Mouse (Mus musculus) limb, embryonic 10.5 days (tissue): ENCODE results near the gene Scn8a. TPM values are rescaled to one million over a fixed set of nuclear protein-coding genes. Genes with fewer than 3 reads are reported as not detected.

ENCODE experiments used
- DNase-seq: peaks from one replicate; pipeline ENCODE4 v3.0.0-alpha.2; 2017; ENCODE audit warnings: low spot score
- H3K27ac ChIP-seq: fragments of 300-500 bp; sonication (generic); 2 replicates; pipeline ENCODE4 v1.5.1; 2016; ENCODE audit warnings: mild to moderate bottlenecking
- H3K27me3 ChIP-seq: fragments of 300-500 bp; sonication (generic); 2 replicates; pipeline ENCODE4 v1.6.1; 2016; ENCODE audit warnings: low read depth, mild to moderate bottlenecking; ENCODE audit not compliant: poor library complexity, severe bottlenecking
- H3K36me3 ChIP-seq: fragments of 300-500 bp; sonication (generic); 2 replicates; pipeline ENCODE4 v1.6.1; 2016; ENCODE audit warnings: mild to moderate bottlenecking, moderate library complexity
- H3K4me1 ChIP-seq: fragments of 300-500 bp; sonication (generic); 2 replicates; pipeline ENCODE4 v1.6.1; 2016
- H3K4me3 ChIP-seq: fragments of 300-500 bp; sonication (generic); 2 replicates; pipeline ENCODE4 v1.5.1; 2016; ENCODE audit warnings: mild to moderate bottlenecking, moderate library complexity
- H3K9me3 ChIP-seq: fragments of 300-500 bp; sonication (generic); replicated peaks from 2 replicates; pipeline ENCODE4 v1.6.1; 2016; ENCODE audit warnings: mild to moderate bottlenecking
- WGBS: fragments of 180-500 bp; shearing (Covaris S2); methylation state at CpG from one replicate; pipeline ENCODE4 v1.1.7; 2016; 5-methylcytosine and 5-hydroxymethylcytosine counted together
- polyA plus RNA-seq: library from polyadenylated mRNA; unstranded; fragments of >200 nt; fragmentation: Nextera tagmentation; extraction: Ambion mirVana; gene quantifications from 2 replicates; pipeline ENCODE4 v1.2.1, GENCODE M21; 2016

Scn8a gene
- polyA plus RNA-seq, 1 experiment from 2014 or later = 4.3 TPM

DNA sequence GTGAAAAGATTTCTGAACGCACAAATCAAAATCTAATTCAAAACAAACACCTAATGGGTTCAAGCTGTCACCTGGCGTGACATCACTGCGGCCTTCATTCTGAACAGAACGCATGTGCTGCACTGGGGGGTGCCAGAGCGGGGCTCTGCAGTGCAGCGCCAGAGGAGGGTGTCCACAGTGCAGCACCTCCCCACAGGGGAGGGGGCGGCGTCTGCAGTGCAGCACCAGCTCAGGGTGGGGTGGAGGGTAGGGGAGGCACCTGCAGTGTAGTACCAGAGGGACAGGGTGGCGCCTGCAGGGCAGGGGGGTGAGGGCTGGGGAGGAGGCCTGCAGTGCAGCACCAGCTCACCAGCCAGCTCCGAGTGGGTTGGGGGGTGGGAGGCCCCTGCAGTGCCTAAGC, 55.3 kb downstream of the Scn8a start:
- WGBS = 76% methylated on average over 10 of the region's 10 CpGs

DNA sequence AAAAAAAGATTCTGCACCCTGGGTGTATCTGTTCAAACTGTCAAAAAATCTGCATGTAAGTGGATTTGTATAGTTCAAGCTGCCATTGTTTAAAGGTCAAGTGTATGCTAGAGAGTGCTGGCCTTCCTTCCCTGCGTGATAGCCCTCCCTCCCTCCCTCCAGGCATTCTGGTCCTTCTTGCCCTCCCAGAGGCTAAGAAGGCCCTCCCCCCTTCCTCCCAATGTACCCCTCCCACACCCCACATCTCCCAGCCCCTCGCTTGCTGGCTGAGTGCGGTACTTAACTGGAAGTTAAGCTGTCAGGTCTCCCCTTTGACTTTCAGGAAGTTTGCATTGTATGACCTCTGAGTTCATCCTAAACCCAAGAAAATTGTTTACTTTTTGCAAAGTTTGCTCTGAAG, 60.8 kb downstream of the Scn8a start:
- no peak for DNase-seq
- no peaks in the 10 kb centered on the region for H3K27me3 ChIP-seq
- no peaks in the 10 kb centered on the region for H3K36me3 ChIP-seq
- 65% methylated on average over 3 of the region's 3 CpGs for WGBS
- H3K4me3 ChIP-seq = no peak overlapping the region
- no peaks in the 10 kb centered on the region for H3K9me3 ChIP-seq
- H3K27ac ChIP-seq = no peak overlapping the region
- H3K4me1 ChIP-seq = peaks cover 16% of the 10 kb centered on the region

More for the DNA sequence above, 55.3 kb downstream of the Scn8a start:
- Histone ChIP-seq H3K4me3 (no peak overlapping the region), H3K4me1 (peaks cover 22% of the 10 kb centered on the region), H3K9me3 (no peaks in the 10 kb centered on the region), H3K27me3 (peaks cover 19% of the 10 kb centered on the region; the same call in 1 of the 2 replicates), H3K36me3 (no peaks in the 10 kb centered on the region), H3K27ac (peak overlapping the region; percentile 36; the same call in 1 of the 2 replicates)
- no peak for DNase-seq

DNA sequence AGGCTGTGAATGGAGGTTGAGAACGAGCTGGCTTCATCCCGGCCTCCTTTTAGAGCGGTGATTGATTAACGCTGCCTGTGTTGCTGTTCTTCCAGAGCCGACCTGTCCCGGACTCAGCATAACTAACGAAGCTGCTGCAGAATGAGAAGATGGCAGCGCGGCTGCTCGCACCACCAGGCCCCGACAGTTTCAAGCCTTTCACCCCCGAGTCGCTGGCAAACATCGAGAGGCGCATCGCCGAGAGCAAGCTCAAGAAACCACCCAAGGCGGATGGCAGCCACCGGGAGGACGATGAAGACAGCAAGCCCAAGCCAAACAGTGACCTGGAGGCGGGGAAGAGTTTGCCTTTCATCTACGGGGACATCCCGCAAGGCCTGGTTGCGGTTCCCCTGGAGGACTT, 66.5 kb downstream of the Scn8a start:
- DNase-seq = peak; percentile 44
- Histone ChIP-seq H3K4me1 (peaks cover 29% of the 10 kb centered on the region), H3K9me3 (no peaks in the 10 kb centered on the region), H3K27me3 (no peaks in the 10 kb centered on the region), H3K36me3 (peaks cover 3% of the 10 kb centered on the region; the same call in 1 of the 2 replicates), H3K27ac (peak overlapping the region; percentile 61), H3K4me3 (peak overlapping the region; percentile 34; the same call in 1 of the 2 replicates)
- WGBS = 56% methylated on average over 24 of the region's 24 CpGs

DNA sequence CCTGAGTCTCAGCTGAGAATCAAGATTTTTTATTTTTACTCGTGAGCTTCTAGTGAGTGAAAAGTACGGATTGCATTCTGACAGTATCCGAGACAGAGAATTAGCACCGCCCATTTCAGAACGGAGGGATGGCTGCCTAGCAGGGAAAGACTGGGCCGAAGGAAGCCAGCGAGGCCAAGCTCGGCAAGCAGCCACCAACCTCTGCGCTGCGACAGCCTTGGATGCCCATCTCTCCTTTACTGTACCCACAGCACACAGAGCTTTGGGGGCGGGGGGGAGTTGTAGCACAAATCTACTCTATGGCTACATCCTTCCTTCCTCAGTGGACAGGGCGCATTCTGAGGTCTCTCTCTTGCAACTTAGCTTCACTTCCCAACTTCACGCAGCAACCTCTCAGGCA, 78.7 kb downstream of the Scn8a start:
- Histone ChIP-seq H3K9me3 (no peaks in the 10 kb centered on the region), H3K27me3 (no peaks in the 10 kb centered on the region), H3K27ac (no peak overlapping the region), H3K4me3 (no peak overlapping the region), H3K36me3 (no peaks in the 10 kb centered on the region), H3K4me1 (no peaks in the 10 kb centered on the region)
- WGBS = 88% methylated on average over 13 of the region's 13 CpGs
- DNase-seq = no peak

DNA sequence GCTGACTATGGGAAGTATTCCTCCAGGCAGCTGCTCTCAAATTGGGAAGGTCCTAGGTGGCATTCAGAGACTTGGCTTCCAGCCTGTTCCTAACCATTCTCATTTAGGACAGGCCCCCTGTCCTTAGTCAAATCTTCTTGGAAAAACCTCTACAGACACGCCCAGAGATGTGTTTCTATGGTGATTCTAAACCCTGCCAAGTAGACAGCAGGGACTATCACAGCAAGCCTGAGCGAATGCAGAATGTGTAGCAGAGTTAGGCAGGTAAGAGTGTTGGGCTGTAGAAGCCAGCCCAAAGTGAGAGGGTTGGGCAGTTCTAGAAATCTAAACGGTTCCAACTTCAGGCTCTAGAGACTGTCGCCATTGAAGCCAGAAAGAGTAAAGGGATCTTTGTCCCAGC, 79.5 kb downstream of the Scn8a start:
- no peak overlapping the region for H3K4me3 ChIP-seq
- no peaks in the 10 kb centered on the region for H3K27me3 ChIP-seq
- H3K36me3 ChIP-seq = no peaks in the 10 kb centered on the region
- no peaks in the 10 kb centered on the region for H3K4me1 ChIP-seq
- 88% methylated on average over 4 of the region's 4 CpGs for WGBS
- no peaks in the 10 kb centered on the region for H3K9me3 ChIP-seq
- no peak for DNase-seq
- no peak overlapping the region for H3K27ac ChIP-seq

DNA sequence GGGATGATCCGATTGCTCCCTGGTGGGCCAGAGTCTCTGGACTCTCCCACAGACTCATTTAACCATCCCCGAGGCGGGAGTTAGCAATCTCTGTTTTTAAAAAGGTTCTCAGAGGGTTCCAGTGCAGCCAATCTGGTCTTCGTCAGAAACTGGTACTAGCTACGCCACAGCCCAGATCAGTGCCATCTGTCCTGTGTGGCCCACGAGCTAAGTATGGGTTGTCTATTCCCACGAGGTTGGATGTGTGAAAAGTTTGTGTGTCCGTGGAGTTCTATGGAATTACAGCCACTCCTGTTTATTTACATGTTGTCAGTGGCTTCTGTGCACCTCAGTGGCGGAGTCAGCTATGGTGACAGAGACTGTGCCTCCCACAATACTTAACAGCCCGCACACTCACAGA, 81.8 kb downstream of the Scn8a start:
- Histone ChIP-seq H3K36me3 (no peaks in the 10 kb centered on the region), H3K27ac (no peak overlapping the region), H3K9me3 (no peaks in the 10 kb centered on the region), H3K4me3 (no peak overlapping the region), H3K4me1 (no peaks in the 10 kb centered on the region), H3K27me3 (no peaks in the 10 kb centered on the region)
- 86% methylated on average over 10 of the region's 10 CpGs for WGBS
- no peak for DNase-seq

DNA sequence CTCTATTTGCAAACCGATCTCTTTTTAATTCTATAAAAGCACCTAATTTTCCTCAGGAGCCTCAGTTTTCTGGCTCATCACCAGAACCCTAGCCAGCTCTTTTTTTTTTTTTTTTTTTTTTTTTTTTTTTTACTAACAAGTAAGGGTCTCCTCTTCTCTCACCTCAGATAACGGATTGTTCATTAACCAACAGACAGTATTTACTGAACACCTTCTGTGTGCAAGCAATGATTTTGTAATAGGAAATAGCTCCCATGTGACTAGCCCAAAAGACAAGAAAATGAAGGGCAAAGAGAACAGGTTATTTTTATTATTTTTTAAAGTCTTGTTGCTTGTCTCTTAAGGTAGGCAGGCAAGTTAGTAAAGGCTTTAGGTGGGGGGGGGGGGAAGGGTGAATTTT, 82.6 kb downstream of the Scn8a start:
- Histone ChIP-seq H3K4me1 (no peaks in the 10 kb centered on the region), H3K9me3 (no peaks in the 10 kb centered on the region), H3K27me3 (no peaks in the 10 kb centered on the region), H3K36me3 (no peaks in the 10 kb centered on the region), H3K27ac (no peak overlapping the region), H3K4me3 (no peak overlapping the region)
- 90% methylated on average over 2 of the region's 2 CpGs for WGBS
- no peak for DNase-seq

DNA sequence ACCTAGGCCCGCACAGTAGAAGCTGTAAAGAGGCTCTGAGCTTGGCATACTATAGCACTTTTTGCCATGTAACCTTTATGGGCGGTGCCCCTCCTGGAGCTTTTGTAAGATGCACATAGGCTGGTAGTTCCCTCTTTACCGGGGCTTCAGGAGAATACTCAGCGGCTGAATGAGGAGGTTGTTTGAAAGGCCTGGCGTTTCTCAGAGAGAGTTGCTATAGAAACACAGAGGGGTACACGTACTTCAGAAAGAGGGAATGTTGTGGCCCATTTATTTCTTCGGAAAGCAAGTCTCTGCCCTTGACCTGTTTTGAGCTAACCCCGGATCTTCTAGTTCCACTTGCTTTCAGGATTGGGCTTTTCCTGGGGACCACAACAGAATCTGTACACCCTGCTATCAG, 83.2 kb downstream of the Scn8a start:
- no peaks in the 10 kb centered on the region for H3K36me3 ChIP-seq
- H3K4me1 ChIP-seq = no peaks in the 10 kb centered on the region
- H3K9me3 ChIP-seq = no peaks in the 10 kb centered on the region
- no peak overlapping the region for H3K27ac ChIP-seq
- no peak for DNase-seq
- no peak overlapping the region for H3K4me3 ChIP-seq
- H3K27me3 ChIP-seq = no peaks in the 10 kb centered on the region
- WGBS = 62% methylated on average over 8 of the region's 8 CpGs

DNA sequence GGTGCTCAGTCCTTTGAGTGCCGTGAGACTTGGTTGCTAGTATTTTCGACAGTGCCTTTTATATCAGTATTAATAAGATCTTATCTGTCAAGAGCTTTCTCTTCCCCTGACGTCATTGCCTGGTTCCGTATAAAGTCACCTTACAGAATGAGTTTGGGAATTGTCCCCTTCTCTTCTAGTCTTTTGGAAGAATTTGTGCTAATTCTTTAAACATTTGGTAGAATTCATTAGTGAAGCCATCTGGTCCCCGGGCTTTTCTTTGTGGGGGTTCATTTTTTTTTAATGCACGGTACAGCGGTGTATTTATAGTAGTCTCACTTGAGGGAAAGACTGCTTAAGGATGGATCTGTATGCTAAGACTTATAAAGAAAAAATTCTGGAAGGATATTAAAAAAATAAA, 84.3 kb downstream of the Scn8a start:
- H3K27me3 ChIP-seq = no peaks in the 10 kb centered on the region
- no peak for DNase-seq
- no peaks in the 10 kb centered on the region for H3K36me3 ChIP-seq
- no peaks in the 10 kb centered on the region for H3K9me3 ChIP-seq
- H3K4me3 ChIP-seq = no peak overlapping the region
- H3K4me1 ChIP-seq = no peaks in the 10 kb centered on the region
- 84% methylated on average over 7 of the region's 7 CpGs for WGBS
- H3K27ac ChIP-seq = no peak overlapping the region

DNA sequence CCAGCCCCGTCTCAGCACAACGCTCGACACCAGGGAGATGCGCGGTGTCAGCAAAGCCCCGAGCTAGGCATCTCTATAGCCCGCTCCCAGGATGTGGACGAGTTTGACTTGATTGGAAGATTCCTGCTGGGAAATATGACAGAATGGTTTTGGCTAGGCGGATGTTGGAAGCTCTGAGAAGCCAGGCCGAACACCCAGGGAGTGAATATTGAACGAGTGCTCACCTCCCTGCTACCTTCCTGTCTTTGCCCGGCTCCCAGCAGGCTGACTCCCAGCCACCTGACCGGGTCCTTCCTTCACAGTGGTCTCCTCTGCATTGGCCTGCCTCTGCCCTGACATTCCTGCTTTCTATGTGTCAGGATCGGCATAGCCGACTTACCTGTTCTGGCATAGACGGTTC, 85.1 kb downstream of the Scn8a start:
- DNase-seq = no peak
- no peak overlapping the region for H3K27ac ChIP-seq
- H3K4me1 ChIP-seq = no peaks in the 10 kb centered on the region
- H3K27me3 ChIP-seq = no peaks in the 10 kb centered on the region
- WGBS = 83% methylated on average over 16 of the region's 16 CpGs
- H3K36me3 ChIP-seq = no peaks in the 10 kb centered on the region
- no peaks in the 10 kb centered on the region for H3K9me3 ChIP-seq
- H3K4me3 ChIP-seq = no peak overlapping the region

DNA sequence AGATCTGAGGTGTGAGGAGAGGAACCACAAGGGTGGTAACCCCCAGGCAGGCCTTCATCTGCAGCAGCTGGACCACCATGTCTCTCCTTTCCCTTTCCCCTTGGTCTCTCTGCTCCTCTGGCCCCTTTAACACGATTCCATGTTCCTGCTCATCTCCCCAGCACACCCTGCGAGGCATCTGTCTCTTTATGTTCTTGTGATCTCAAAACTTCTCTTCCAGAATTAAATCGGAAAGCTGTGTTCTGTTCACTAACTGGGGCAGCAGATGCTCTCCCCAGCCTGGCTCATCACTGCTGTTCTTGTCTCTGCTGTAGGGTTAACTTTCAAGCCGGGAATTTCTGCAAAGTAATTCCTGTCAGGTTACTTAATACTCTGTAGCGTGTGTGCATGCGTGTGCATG, 91.3 kb downstream of the Scn8a start:
- WGBS = 86% methylated on average over 6 of the region's 6 CpGs
- Histone ChIP-seq H3K9me3 (no peaks in the 10 kb centered on the region), H3K27ac (no peak overlapping the region), H3K27me3 (no peaks in the 10 kb centered on the region), H3K4me3 (no peak overlapping the region), H3K4me1 (no peaks in the 10 kb centered on the region), H3K36me3 (no peaks in the 10 kb centered on the region)
- DNase-seq = no peak

DNA sequence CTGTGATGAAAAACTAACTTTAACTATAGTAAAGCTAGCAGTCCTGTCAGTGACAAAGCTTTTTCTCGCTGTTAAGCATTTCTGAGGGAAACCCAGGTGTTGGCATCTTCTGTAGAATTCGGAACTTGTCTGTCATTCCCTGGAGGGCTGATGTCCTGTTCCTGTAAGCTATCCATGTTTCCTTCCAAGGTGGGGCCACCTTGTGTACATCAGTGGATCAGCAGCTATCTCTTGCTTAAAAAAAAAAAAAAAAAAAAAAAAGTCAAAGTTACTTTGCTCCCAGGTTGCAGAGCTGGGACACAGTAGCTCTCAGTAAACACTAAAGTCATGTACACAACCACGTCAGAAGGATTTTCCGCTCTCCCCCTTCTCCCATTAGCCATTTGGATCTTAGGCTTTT, 91.9 kb downstream of the Scn8a start:
- 83% methylated on average over 4 of the region's 4 CpGs for WGBS
- no peaks in the 10 kb centered on the region for H3K4me1 ChIP-seq
- no peaks in the 10 kb centered on the region for H3K36me3 ChIP-seq

DNA sequence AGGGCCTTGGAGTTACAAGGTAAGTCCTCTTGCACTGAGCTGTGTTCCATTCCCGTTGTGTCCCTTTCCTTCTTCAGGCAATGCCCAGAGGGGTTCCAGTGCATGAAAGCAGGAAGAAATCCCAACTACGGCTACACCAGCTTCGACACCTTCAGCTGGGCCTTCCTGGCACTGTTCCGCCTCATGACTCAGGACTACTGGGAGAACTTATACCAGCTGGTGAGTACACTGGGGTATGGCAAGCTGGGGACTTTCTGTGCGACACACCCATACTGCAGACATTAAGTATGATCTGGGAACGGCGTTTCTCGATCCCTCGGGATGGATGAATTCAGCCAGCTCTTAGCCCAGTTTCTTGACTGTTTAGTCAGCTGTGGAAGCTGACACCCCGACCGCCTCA, 101.8 kb downstream of the Scn8a start:
- Histone ChIP-seq H3K36me3 (no peaks in the 10 kb centered on the region), H3K9me3 (no peaks in the 10 kb centered on the region), H3K4me1 (peaks cover 18% of the 10 kb centered on the region), H3K27ac (no peak overlapping the region), H3K4me3 (no peak overlapping the region), H3K27me3 (no peaks in the 10 kb centered on the region)
- WGBS = 90% methylated on average over 11 of the region's 11 CpGs
- DNase-seq = no peak

More for the DNA sequence above, 91.9 kb downstream of the Scn8a start:
- H3K4me3 ChIP-seq = no peak overlapping the region
- DNase-seq = no peak
- H3K27me3 ChIP-seq = no peaks in the 10 kb centered on the region
- H3K9me3 ChIP-seq = no peaks in the 10 kb centered on the region
- H3K27ac ChIP-seq = no peak overlapping the region

DNA sequence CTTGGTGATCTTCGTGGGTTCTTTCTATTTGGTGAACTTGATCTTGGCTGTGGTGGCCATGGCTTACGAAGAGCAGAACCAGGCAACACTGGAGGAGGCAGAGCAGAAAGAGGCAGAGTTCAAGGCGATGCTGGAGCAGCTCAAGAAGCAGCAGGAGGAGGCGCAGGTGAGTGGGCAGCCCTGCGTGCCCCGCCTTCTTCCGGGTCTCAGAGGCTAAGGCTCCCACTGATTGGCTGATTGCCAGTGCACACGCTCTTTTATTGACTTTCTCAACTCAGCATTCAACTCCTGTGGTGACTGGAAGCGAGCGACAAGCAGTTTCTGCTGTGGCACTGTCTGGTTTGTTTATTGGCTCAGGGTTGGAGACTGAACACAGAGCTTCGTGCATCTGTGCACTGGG, 103.1 kb downstream of the Scn8a start:
- H3K4me3 ChIP-seq = no peak overlapping the region
- H3K9me3 ChIP-seq = no peaks in the 10 kb centered on the region
- WGBS = 40% methylated on average over 11 of the region's 11 CpGs
- H3K27me3 ChIP-seq = no peaks in the 10 kb centered on the region
- H3K4me1 ChIP-seq = peaks cover 18% of the 10 kb centered on the region
- H3K27ac ChIP-seq = no peak overlapping the region
- DNase-seq = no peak
- H3K36me3 ChIP-seq = no peaks in the 10 kb centered on the region
